Mouse (Mus musculus): Measurements from ENCODE around the gene Fam229a.
"Not testable (repeated sequence)": the region's sequence is repeated elsewhere in the genome, so short reads cannot be mapped to it uniquely, and the experiment has no call there.

Gene Fam229a

GRCm38 (mm10) chr4:129490972-129491880 is at the start of gene Fam229a, which contains the start of gene Tssk3:
Fam229a (plus strand) TSS chr4:129491190.
Tssk3 (minus strand) TSS chr4:129491022.
- peak; percentile 50 for DNase-seq

- no peak for DNase-seq
Measured at GRCm38 (mm10) chr4:129447360-129447759, 43.6 kb upstream of the Fam229a start.

GRCm38 (mm10) chr4:129447778-129448563 is 43.0 kb upstream of the Fam229a start:
- DNase-seq: no peak

DNA sequence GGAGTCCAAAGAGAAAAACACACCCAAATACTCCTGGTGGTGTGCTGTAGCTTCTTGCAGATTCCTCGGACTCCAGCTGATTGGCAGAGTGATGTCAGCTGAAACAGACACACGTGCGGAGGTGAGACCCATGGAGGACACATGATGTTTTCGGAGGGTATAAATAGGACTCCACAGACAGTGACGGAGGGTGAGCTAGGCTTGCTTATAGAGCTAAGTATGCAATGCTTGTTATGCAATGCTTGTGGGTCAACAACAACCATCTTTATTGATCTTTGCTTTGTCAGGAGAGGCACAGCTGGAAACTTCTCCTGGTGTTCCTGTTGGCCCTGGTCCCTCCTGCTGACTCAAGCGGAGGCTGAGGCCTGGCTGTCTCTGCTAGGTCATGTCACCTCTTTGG is 42.3 kb upstream of the Fam229a start:
- DNase-seq: no peak

GRCm38 (mm10) chr4:129450851-129451250 is 40.1 kb upstream of the Fam229a start:
- no peak for DNase-seq

GRCm38 (mm10) chr4:129451471-129452169 is 39.4 kb upstream of the Fam229a start:
- DNase-seq: no peak

DNA sequence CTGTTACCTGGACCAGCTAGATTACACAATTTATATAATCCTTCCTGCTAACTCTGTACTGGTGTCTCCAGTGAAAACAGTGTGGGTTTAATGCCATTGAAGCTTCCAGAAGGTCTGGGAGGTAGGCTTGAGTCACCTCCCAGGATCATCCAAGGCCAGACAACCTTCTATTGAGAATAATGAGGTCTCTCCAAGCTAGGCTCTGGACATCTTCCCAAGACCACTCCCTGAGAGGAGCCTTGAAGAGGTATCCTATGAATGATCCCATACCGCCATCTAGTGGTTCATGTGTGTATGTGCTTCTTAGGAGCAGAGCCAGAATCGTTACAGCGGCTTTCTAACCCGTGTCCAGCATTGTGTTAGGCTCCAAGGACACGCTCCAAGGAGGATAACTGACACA is 35.7 kb upstream of the Fam229a start:
- DNase-seq: peak; percentile 70

GRCm38 (mm10) chr4:129456126-129456525 is 34.9 kb upstream of the Fam229a start:
- no peak for DNase-seq

DNA sequence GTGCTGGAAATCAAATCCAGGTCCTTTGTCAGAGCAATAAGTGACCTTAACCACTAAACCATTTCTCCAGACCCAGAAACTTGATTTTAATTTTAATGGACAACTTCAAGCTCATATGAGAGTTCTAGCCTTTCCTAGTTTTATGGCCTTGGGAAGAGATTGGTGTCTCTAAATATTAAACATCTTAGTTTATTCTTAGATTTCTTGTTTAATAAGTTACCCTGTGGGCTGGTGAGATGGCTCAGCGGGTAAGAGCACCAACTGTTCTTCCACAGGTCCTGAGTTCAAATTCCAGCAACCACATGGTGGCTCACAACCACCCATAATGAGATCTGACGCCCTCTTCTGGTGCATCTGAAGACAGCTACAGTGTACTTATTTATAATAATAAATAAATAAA is 33.7 kb upstream of the Fam229a start:
- not testable (repeated sequence) for DNase-seq

DNA sequence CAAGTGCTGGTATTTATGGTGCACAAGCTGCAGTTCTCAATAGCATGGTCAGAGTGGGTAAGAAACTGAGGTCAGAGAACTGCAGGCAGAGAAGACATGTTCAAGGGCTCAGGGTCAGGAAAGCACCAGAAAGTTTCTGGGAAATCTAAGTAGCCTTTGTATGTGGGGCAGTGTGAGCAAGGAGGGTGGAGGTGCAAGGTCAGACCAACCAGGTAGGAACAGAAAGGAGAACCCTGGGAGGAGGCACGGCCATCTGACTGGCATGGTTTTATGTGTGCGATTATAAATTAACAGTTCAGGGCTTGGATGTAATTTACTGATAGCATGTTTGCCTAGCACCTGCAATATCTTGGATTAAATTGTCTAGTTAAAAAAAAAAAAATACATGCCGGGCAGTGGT is 31.3 kb upstream of the Fam229a start:
- no peak for DNase-seq

DNA sequence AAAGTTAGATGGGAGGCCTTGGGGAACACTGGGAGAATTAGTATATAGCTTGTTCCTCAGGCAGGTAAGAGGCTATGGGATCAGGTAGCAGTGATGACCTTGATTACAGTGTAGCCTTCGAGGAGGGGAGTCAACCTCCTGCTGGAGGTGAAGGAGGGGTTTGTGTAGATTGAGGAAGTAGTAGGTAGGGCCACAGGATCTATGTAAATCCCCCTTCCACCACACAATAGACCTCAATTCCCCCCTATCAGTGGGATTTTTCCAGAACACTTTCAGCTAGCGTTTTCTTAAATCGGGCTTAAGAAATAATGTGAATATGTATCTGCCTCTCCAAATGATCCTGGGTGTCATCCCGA is 30.2 kb upstream of the Fam229a start:
- peak; percentile 16 for DNase-seq

DNA sequence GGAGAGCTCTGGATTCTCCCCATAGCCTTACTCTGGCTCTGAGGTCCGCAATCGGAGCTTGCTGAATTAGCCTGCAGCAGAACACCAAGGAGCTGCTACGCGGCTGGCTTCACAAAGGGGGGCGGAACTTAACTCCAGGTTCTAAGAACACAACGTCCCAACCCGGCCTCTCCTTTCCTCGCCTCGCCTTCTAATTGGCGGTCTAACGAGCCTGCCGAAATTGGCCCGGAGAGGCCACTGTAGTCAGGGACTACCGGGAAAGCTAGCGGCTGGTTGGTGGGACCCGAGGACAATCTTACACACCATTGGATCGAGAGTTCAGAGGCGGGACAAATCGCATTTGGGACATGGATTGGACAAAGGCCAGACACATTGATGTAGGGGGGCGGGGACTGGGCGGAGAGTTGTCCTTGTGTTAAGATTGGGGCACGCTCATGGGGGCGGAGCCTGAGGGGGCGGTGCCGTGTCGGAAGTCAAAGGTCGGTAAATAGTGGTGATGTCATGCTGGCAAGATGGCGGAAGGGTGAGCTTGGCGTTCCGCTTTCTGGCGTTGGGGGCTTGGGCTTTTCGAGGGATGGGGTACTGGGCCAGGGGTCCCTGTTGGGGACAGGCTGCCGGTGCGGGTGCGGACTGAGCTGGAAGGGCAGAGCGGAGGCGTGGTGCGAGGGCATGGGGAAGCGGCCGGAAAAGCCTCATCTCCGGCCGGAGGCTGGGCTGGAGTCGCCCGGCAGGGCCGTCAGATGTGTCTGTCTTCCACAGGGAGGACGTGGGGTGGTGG is 29.6 kb upstream of the Fam229a start, which contains the start of gene Bsdc1:
Bsdc1 (plus strand) TSS at position 399 of the 778 bp plus-strand sequence.
- peak; percentile 100 for DNase-seq

DNA sequence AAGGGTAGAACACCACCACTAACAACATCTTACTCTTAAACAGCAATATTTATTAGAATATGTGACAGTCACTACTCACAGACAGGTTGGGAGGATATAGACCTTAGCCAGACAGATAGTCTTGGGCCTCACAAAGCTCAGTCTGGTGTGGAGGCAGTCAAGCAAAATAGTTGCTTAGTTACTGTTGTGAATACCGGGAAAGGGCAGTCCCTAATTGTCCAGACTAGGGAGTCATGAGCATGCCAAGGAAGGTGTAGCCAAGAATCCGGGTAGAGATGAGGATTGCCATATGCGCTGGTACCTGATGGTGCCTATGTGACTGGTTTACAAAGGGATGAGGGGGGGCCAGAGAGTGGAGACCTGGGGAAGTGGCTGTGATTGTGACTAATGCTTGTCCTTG is 28.9 kb upstream of the Fam229a start:
- DNase-seq: no peak

GRCm38 (mm10) chr4:129463097-129464059 is 27.6 kb upstream of the Fam229a start:
- DNase-seq: no peak

DNA sequence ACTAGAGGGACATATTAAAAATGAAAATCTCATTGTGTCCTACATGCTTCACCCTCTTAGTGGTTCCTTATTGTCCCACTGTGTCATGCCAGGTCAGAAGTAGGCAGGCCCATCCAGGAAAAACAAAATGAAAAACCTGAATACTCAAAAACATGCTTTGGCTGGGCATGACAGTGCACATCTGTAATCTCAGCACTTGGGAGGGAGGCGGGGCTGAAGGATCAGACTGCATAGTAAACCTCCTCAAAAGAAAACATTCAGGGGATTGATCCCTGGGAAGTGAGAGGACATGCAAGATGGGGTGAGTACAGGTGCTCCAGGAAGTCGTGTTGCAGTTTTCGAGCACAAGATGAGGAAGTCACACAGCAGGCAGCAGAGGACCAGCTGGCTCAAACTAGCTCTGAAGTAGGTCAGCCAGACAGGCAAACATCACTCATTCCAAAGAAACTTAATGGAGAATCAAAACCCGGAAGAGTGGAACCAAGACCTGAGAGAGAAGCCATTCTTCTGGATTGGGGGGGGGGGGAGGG is 26.6 kb upstream of the Fam229a start:
- no peak for DNase-seq

DNA sequence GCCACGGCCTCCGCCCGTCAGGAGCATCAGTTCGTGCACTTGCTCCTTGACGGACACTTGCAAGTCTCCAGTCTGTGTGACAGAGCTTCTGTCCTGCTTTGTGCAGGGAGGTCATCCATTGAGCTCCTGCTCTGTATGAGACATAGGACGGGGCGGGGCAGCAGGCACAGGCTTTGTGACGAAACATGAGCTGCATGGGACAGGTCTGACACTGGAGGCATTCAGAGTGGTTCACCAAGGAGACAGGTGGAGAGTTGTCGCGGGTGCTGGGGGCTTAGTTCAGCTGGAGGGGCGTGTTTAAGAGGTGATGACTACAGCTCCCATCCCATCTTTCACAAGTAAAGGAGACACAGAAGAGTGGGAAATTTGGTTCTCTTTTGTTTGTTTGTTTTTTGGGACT is 14.9 kb upstream of the Fam229a start:
- DNase-seq: no peak

GRCm38 (mm10) chr4:129479863-129480262 is 11.1 kb upstream of the Fam229a start:
- no peak for DNase-seq

- DNase-seq: no peak
Measured at GRCm38 (mm10) chr4:129481090-129481489, 9.9 kb upstream of the Fam229a start.

GRCm38 (mm10) chr4:129494681-129495080 is 3.7 kb downstream of the Fam229a start:
- DNase-seq: no peak

- peak; percentile 18 for DNase-seq
Measured at GRCm38 (mm10) chr4:129495672-129496562, 4.9 kb downstream of the Fam229a start.
